Mouse (Mus musculus) embryonic stem cell, embryonic (primary cell): ENCODE measurements at regions not wholly inside any gene's neighbourhood (a gene's known extent, or its start where the extent isn't known, plus 50 kb on each side); places are given as distances from the start of the nearest gene placed in this dataset.

Experiments
- CTCF ChIA-PET, 4 experiments: fragments of 300-600 bp in 2 of 4; fragments of 350-600 bp in 2 of 4; sonication (Branson Sonifier 250); formaldehyde crosslinking; loops; one replicate each; lab custom pipeline; 2022; ENCODE audit warnings: inconsistent platforms in 2 of 4; lab: Charles Lee
- POLR2A ChIA-PET, 4 experiments: fragments of 300-600 bp in 2 of 4; fragments of 350-600 bp in 2 of 4; sonication (Branson Sonifier 250); formaldehyde crosslinking; loops; one replicate each; lab custom pipeline; 2022; ENCODE audit warnings: antibody characterized with exemption in 4 of 4, inconsistent platforms in 1 of 4; lab: Charles Lee

GRCm38 (mm10) chr8:8827555-8827954 lies 137.2 kb upstream of the Arglu1 start:
- POLR2A ChIA-PET, result no interaction called here
- CTCF ChIA-PET, result no interaction called here

GRCm38 (mm10) chr8:8826801-8827200 lies 136.5 kb upstream of the Arglu1 start:
- ChIA-PET CTCF (no interaction called here), POLR2A (no interaction called here)

GRCm38 (mm10) chr8:8824886-8825285 lies 134.6 kb upstream of the Arglu1 start:
- ChIA-PET POLR2A (no interaction called here), CTCF (interaction anchor here in 1 of 4 experiments (0.6 kb wide), 2 partner anchors 76 to 1197 kb away, joined by 3 read pairs; no protein-coding TSS in a partner anchor)

GRCm38 (mm10) chr8:8821119-8821518 lies 130.8 kb upstream of the Arglu1 start:
- CTCF ChIA-PET, result no interaction called here
- POLR2A ChIA-PET, result interaction anchor here in 1 of 4 experiments (0.7 kb wide), 1 partner anchor 15 kb away, joined by 3 read pairs; no protein-coding TSS in a partner anchor

- ChIA-PET CTCF (no interaction called here), POLR2A (interaction anchor here in 1 of 4 experiments (0.7 kb wide), 1 partner anchor 14 kb away, joined by 3 read pairs; no protein-coding TSS in a partner anchor)
Observed at GRCm38 (mm10) chr8:8820614-8821013, 130.3 kb upstream of the Arglu1 start.

DNA sequence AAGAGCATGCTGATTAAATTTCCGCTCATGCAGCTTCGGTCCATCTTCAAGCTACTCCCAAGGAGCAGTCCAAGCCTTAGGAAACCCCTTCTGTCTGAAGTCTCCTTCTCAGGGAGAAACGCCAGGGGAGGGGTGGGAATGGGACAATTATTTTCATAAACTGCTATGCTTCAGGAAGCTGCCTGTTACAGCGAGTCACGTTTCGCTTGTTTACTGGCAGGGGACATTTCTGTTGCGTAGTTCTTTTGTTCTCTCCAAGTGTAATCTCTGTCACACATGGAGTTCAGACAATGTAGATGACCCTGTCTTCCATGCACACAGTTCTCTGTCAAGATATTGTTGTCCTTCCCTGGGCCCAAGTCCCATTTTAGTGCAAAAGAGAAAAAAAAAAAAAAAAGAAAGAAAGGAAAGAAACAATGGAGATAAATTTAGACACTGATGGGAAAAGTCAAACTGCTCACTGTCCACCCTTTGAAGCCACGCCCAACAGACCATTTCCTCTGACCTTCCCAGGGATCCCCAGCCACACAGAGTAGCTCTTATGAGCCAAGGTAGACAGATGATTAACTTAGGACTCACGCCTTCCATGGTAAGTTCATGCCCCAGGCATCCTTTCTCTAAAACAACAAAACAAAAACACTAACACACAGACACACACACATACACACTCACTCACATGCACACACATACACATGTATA lies 129.1 kb upstream of the Arglu1 start:
- CTCF ChIA-PET, result no interaction called here
- POLR2A ChIA-PET, result no interaction called here

GRCm38 (mm10) chr8:8812807-8813167 lies 122.5 kb upstream of the Arglu1 start:
- ChIA-PET CTCF (no interaction called here), POLR2A (no interaction called here)

DNA sequence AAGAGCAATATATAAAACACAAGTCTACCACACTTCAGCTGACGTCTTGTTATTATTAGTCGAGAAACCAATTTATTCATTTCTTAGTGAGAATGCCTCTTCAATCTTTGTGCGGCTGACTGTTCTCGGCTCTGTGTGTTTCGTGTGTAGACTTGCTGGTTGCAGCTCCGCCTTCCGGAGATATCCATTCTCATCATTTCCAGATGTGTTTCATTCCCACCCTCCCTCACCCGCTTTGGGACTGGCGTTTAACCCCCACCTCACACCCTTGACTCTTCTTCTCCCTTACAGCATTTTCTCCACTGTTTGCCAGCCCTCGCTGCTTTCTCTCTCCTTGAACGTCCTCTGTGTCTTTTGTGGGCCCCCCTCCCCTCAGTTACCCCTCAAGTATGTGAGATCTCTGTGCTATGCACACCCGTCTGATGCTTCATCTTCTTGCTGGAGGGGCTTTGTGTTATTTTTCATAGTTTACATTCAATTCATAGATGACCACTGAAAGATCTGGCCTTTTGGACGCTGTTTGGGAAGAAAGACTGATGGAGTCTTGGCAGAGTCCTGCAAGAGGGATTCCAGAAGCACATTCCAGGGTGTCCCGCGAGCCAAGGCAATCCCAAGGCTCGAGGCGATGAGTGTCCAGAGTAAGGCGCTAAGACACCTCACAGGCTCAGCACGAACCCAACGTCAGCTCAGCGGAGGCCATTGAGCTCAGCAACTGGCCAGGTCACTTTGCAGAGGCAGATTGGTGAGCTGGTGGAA lies 121.9 kb upstream of the Arglu1 start:
- CTCF ChIA-PET, result no interaction called here

DNA sequence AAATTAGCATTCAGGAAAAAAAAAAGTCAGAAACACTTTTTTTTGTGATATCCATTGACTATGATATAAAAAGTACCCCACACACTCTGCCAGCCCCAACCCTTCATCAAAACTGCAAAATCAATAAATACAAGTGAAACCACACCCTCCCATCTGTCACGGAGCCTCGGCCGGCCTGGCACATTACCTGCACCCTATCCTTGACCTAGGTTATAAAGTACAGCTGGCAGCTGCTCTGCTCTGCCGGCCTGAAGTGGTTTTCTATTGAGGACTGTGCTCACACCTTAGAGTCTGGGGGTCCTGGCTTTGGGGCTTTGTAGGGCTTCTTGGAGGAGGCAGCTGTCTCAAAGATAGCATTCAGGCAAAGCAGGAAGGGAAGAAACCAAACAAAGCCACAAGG lies 120.6 kb upstream of the Arglu1 start:
- POLR2A ChIA-PET, result no interaction called here
- CTCF ChIA-PET, result no interaction called here

More for the DNA sequence above, 121.9 kb upstream of the Arglu1 start:
- POLR2A ChIA-PET, result no interaction called here

DNA sequence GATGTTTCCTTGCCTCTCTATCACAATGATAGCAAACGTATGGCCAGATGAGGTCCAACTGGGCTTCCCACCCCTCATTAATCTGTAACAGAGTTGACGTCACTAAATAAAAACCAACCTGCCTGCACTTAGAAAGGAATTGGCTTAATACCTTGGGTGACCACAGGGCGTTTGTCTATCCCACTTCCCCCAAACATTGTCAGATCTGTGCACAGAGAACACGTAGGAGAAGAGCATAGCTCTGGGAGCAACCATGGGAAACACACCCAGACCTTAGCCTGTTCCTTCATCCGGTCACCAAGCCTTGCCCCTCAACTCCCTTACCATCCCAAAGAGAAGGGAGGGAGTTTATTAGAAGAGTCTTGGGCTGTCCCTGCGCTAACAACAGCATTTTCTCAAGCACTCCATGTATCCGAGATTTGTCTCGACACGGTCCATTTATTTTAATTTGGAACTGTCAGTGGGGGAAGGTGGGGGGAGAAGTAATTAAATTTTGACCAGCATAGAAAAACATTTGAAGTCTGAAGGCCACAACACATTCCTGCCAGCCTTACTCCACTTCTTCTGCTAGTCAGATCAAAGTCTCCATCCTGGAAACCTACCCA lies 119.6 kb upstream of the Arglu1 start:
- ChIA-PET POLR2A (no interaction called here), CTCF (no interaction called here)

DNA sequence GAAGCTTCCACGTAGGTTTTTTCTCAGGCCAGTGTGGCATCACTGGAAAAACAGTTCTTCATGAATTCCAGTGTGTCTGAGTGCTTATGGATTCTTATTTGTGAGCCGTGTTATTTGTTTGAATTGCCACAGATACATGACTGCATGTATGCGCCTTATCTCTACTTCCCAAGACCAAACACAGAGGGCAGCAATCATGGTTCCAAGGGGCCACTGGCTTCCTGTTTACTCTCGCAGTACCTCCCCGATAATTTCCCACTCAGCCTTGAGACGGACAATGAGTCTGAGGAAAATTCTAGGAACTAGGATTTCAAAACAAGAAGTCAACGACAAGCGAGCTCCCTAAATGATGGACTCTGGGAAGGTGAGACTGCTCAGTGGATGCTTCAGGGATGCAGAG lies 119.0 kb upstream of the Arglu1 start:
- ChIA-PET CTCF (no interaction called here), POLR2A (interaction anchor here in 1 of 4 experiments (0.5 kb wide), 1 partner anchor 280 kb away, joined by 4 read pairs; no protein-coding TSS in a partner anchor)

DNA sequence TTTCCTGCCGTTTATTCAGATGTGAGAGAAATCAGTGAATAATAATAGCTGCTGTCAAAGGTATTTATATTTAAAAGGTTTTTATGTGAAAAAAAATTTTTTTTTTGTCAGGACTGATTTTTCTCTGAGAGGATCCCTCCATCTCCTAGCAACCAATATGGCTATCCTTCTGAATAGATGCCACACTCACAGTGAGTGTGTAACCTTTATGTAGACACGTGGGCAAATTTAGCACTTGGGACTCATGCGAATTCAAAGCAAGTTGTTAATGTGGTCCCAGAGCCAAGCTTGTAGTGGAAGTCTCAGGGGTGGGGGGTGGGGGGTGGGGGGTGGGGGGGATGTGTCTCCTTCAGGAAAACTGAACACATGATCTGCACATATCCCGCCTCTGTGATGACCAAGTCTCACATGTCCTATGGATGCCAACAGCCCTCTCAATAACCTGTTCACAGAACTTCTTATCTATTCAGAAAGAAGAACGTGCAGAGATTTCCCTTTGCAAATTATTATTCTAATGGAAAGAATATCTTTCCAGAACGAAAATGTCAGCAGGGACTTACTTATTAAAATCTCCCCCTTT lies 112.5 kb upstream of the Arglu1 start:
- POLR2A ChIA-PET, result interaction anchor here in 1 of 4 experiments (0.6 to 0.7 kb wide), 2 partner anchors 131 to 182 kb away, joined by 3 to 5 read pairs; no protein-coding TSS in a partner anchor
- CTCF ChIA-PET, result interaction anchor here in 1 of 4 experiments (0.6 to 1.4 kb wide), 2 partner anchors 190 to 826 kb away, joined by 3 read pairs; no protein-coding TSS in a partner anchor

- CTCF ChIA-PET, result interaction anchor here in 2 of 4 experiments (0.6 to 1.4 kb wide), 3 partner anchors 16 to 827 kb away, joined by 3 read pairs; no protein-coding TSS in a partner anchor
- POLR2A ChIA-PET, result interaction anchor here in 1 of 4 experiments (0.6 to 0.7 kb wide), 2 partner anchors 132 to 182 kb away, joined by 3 to 5 read pairs; no protein-coding TSS in a partner anchor
Observed at GRCm38 (mm10) chr8:8802317-8802716, 112.0 kb upstream of the Arglu1 start.

DNA sequence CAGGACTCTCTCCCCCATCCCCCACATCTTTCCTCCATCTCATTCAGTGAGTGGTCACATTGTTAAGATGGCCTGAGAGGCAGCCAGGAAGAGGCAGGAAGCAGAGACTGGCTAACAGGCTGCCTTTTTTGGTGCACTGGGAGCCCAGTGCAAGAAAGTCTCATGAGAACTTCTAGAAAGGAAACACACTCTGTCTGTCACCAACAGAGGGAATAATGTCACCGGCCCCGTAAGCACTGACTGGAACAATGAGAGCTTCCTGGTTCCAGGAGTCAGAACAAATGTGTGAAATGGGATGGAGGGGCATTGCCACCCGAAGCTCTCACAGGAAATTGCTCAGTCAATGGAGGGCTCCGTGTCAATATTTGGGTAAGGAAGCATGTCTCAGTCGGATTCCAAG lies 111.3 kb upstream of the Arglu1 start:
- POLR2A ChIA-PET, result no interaction called here
- CTCF ChIA-PET, result interaction anchor here in 2 of 4 experiments (0.6 to 1.4 kb wide), 2 partner anchors 15 to 191 kb away, joined by 3 read pairs; no protein-coding TSS in a partner anchor

DNA sequence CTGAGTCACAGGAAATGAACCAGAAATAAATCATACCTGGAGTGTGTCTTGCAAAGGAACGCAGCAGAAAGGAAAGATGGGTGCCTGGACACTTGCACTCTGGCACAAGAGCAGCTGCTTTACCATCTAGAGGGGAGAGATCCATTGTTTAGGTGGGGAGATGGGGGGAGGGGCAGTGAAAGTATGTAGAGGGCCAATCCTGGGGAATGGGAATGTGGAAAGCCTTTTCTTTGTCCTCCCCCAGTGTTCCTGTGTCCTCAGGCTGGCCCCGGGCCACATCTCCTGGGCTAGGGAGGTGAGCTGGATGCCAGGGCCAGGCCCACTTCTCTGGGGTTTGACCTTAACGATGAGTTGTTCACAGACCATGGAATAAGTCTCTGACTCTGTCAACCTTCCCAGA lies 107.2 kb upstream of the Arglu1 start:
- POLR2A ChIA-PET, result no interaction called here
- CTCF ChIA-PET, result no interaction called here

DNA sequence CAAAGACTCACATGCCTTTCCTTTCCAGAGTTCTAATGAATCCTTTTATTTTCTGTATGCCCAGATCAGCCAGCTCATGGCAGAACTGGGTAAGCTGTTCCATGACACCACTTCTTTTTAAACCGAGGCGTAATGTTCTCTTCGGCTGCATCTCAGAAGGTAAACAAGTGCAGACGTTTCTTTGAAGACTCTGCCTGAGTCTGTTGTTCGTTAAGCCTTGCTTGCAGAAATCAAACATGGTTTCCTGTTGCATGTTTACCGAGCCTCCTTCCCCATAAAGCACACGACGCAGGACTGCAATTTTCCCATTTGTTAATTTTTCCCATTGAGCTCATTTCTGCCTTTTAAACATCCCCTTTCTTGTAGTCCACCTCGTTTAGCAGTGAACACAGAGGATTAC lies 106.6 kb upstream of the Arglu1 start:
- ChIA-PET CTCF (no interaction called here), POLR2A (no interaction called here)

- ChIA-PET CTCF (interaction anchor here in 2 of 4 experiments (0.7 to 0.8 kb wide), 2 partner anchors 25 to 115 kb away, joined by 3 read pairs; no protein-coding TSS in a partner anchor), POLR2A (interaction anchor here in 1 of 4 experiments (0.6 kb wide), 1 partner anchor 1406 kb away, joined by 4 read pairs; no protein-coding TSS in a partner anchor)
Observed at GRCm38 (mm10) chr8:8794711-8795110, 104.4 kb upstream of the Arglu1 start.

GRCm38 (mm10) chr8:8779931-8780330 lies 89.6 kb upstream of the Arglu1 start:
- POLR2A ChIA-PET, result interaction anchor here in 1 of 4 experiments (0.6 kb wide), 1 partner anchor 302 kb away, joined by 4 read pairs; no protein-coding TSS in a partner anchor
- CTCF ChIA-PET, result no interaction called here

GRCm38 (mm10) chr8:8774496-8775015 lies 84.2 kb upstream of the Arglu1 start:
- CTCF ChIA-PET, result no interaction called here
- POLR2A ChIA-PET, result interaction anchor here in 1 of 4 experiments (0.9 kb wide), 1 partner anchor 22 kb away, joined by 3 read pairs; no protein-coding TSS in a partner anchor
